Comparison of ENCODE assay signal across 31 mouse cellular contexts in the genomic region with DNA sequence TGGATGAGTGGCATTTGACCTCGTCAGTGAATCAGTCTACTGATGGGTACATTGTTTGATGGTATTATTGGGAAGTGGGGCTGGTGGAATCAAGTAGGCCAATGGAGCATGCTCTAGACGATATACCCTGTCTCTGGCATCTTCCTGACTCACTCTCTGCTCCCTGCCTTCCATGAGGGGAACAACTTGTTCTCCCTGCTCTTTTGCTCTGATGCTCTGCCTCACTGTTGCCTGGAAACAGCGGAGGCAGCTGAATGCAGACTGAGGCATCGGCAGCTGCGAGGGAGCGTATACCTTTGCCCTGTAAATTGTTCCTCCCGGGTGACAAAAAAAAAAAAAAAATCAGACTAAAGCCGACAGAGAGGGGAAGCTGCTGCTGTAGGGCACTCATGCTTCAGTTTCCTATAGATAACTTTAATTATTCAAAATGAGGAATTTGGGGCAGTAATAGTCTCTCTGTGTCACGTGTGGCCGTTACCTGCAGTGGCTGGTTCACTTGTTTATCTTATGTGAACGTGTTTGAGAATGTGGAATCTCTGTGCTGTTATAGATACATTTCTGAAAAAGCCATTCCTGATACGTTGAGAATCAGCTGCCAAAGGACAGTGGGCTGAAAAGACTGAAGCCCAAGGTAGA. TPM values are rescaled to one million over a fixed set of nuclear protein-coding genes. Genes with fewer than 3 reads are reported as not detected.
DNase-seq lines count a peak whose midpoint lies in the region; ATAC-seq and TF ChIP-seq lines count a peak whose summit lies in the region.
"Had no signal": no experiment of that assay in that cellular context is flagged by ENCODE, and none has a peak within 500 bp of the region (broad histone marks: within the 10 kb centered on the region; RNA-seq: fewer than 3 reads in every experiment).

No protein-coding gene starts in this region.

- WGBS in forebrain, postnatal 0 days: 54% methylated on average over 12 of the region's 12 CpGs
- WGBS in forebrain, embryonic 14.5 days: 63% methylated on average over 12 of the region's 12 CpGs
- 42% methylated on average over 12 of the region's 12 CpGs for WGBS in olfactory bulb, adult 2 months

- ATAC-seq in forebrain, postnatal 0 days: peak; percentile 73; the same call in 1 of the 2 replicates
- no peak for ATAC-seq in forebrain, embryonic 14.5 days
- ATAC-seq: intestine, postnatal 0 days; midbrain, embryonic 16.5 days; Patski had no signal

- H3K36me3 ChIP-seq in forebrain, postnatal 0 days (ENCODE audit: insufficient read depth): no peaks in the 10 kb centered on the region
- no peaks in the 10 kb centered on the region for H3K36me3 ChIP-seq in forebrain, embryonic 14.5 days (ENCODE audit: control insufficient read depth, insufficient read depth, low read length)
- H3K36me3 ChIP-seq: forebrain, embryonic 12.5 days; heart, embryonic 10.5 days; heart, embryonic 15.5 days; hindbrain, embryonic 12.5 days; kidney, embryonic 15.5 days; limb, embryonic 12.5 days; liver, embryonic 15.5 days; neural tube, embryonic 12.5 days had no signal

- H3K4me2 ChIP-seq in forebrain, postnatal 0 days (ENCODE audit: low read depth): no peak overlapping the region
- no peak overlapping the region for H3K4me2 ChIP-seq in forebrain, embryonic 14.5 days (ENCODE audit: low read length)
- H3K4me2 ChIP-seq: forebrain, embryonic 12.5 days; heart, embryonic 15.5 days; hindbrain, embryonic 12.5 days; kidney, embryonic 15.5 days; limb, embryonic 12.5 days; liver, embryonic 15.5 days; lung, embryonic 14.5 days; neural tube, embryonic 12.5 days had no signal

- H3K9ac ChIP-seq in forebrain, postnatal 0 days: no peak overlapping the region
- no peak overlapping the region for H3K9ac ChIP-seq in forebrain, embryonic 14.5 days (ENCODE audit: low read length)
- H3K9ac ChIP-seq: forebrain, embryonic 12.5 days; heart, embryonic 15.5 days; hindbrain, embryonic 12.5 days; kidney, embryonic 15.5 days; limb, embryonic 12.5 days; liver, embryonic 15.5 days; lung, embryonic 14.5 days; neural tube, embryonic 12.5 days had no signal

- H3K9me3 ChIP-seq in forebrain, postnatal 0 days (ENCODE audit: low read length): no peaks in the 10 kb centered on the region
- no peaks in the 10 kb centered on the region for H3K9me3 ChIP-seq in forebrain, embryonic 14.5 days (replicated peaks; ENCODE audit: control insufficient read depth, low read length)
- H3K9me3 ChIP-seq: forebrain, embryonic 12.5 days; heart, embryonic 10.5 days; heart, embryonic 15.5 days; hindbrain, embryonic 12.5 days; kidney, embryonic 15.5 days; limb, embryonic 12.5 days; liver, embryonic 15.5 days; neural tube, embryonic 12.5 days had no signal

- DNase-seq in forebrain, postnatal 0 days: peak; percentile 21
- DNase-seq in forebrain, embryonic 14.5 days (ENCODE audit: low spot score): no peak
- peak; percentile 66 for DNase-seq in layer of hippocampus, adult 9-11 months
- DNase-seq in layer of hippocampus, postnatal 14 days (ENCODE audit: low spot score in 2 of 2): no peak
- DNase-seq in right cerebral cortex, adult 2 months (ENCODE audit: low spot score in 2 of 2): peak; percentile 40 to 50
- DNase-seq in right cerebral cortex, postnatal 4 days: no peak
- DNase-seq in kidney, adult 11 months: no peak
- DNase-seq: adrenal gland, postnatal 25 days; cerebellum, adult 2 months; cerebellum, postnatal 14 days; gastrocnemius, postnatal 14 days; heart, postnatal 36 days; kidney, postnatal 25 days; lung, embryonic 14.5 days; lung, postnatal 14 days had no signal

- TF ChIP-seq CTCF in forebrain, postnatal 0 days (IDR thresholded peaks at IDR 0.05; ENCODE audit: low read depth): no peak
- no peak for TF ChIP-seq CTCF in olfactory bulb, adult 2 months (IDR thresholded peaks at IDR 0.05; ENCODE audit: insufficient read depth, low read depth, low read length)

- no peak overlapping the region for H3K4me3 ChIP-seq in forebrain, postnatal 0 days (ENCODE audit: low read depth, low read length)
- no peak overlapping the region for H3K4me3 ChIP-seq in forebrain, embryonic 14.5 days (ENCODE audit: low read depth, low read length)
- H3K4me3 ChIP-seq in olfactory bulb, adult 2 months (ENCODE audit: insufficient read depth, low read depth, low read length): no peak overlapping the region
- H3K4me3 ChIP-seq: forebrain, embryonic 12.5 days; heart, embryonic 10.5 days; heart, embryonic 15.5 days; hindbrain, embryonic 12.5 days; kidney, embryonic 15.5 days; limb, embryonic 12.5 days; liver, embryonic 15.5 days; myocyte; neural tube, embryonic 12.5 days had no signal

- no peak overlapping the region for H3K27ac ChIP-seq in forebrain, postnatal 0 days (ENCODE audit: low read depth, low read length)
- no peak overlapping the region for H3K27ac ChIP-seq in forebrain, embryonic 14.5 days (ENCODE audit: low read depth, low read length)
- H3K27ac ChIP-seq in olfactory bulb, adult 2 months (ENCODE audit: insufficient read depth, low read depth, low read length): peak overlapping the region; percentile 87
- H3K27ac ChIP-seq: forebrain, embryonic 12.5 days; heart, embryonic 10.5 days; heart, embryonic 15.5 days; hindbrain, embryonic 12.5 days; kidney, embryonic 15.5 days; limb, embryonic 12.5 days; liver, embryonic 15.5 days; neural tube, embryonic 12.5 days had no signal

- no peaks in the 10 kb centered on the region for H3K27me3 ChIP-seq in forebrain, postnatal 0 days (ENCODE audit: insufficient read depth, low read length)
- H3K27me3 ChIP-seq in forebrain, embryonic 14.5 days (replicated peaks; ENCODE audit: control insufficient read depth, insufficient read depth, low read length): no peaks in the 10 kb centered on the region
- H3K27me3 ChIP-seq: forebrain, embryonic 12.5 days; heart, embryonic 15.5 days; hindbrain, embryonic 12.5 days; kidney, embryonic 15.5 days; limb, embryonic 12.5 days; neural tube, embryonic 12.5 days; Patski had no signal

- H3K4me1 ChIP-seq in forebrain, postnatal 0 days (ENCODE audit: insufficient read depth): no peaks in the 10 kb centered on the region
- H3K4me1 ChIP-seq in forebrain, embryonic 14.5 days (ENCODE audit: control insufficient read depth, insufficient read depth, low read length): no peaks in the 10 kb centered on the region
- no peaks in the 10 kb centered on the region for H3K4me1 ChIP-seq in olfactory bulb, adult 2 months (ENCODE audit: control insufficient read depth, insufficient read depth, low read length)
- H3K4me1 ChIP-seq: forebrain, embryonic 12.5 days; heart, embryonic 10.5 days; heart, embryonic 15.5 days; hindbrain, embryonic 12.5 days; kidney, embryonic 15.5 days; limb, embryonic 12.5 days; liver, embryonic 15.5 days; neural tube, embryonic 12.5 days had no signal

- no peak for TF ChIP-seq POLR2A in olfactory bulb, adult 2 months (IDR thresholded peaks at IDR 0.05; ENCODE audit: insufficient read depth, low read depth, low read length)

RNA-seq across cellular contexts. Expression of gene Trank1, which starts 9.2 kb away (rescaled TPM):
- total RNA-seq in forebrain, postnatal 0 days (2014; rRNA removed): 61.7 and 92.5 TPM in 2 replicates
- 7.5 and 10.9 TPM in 2 replicates for polyA plus RNA-seq in forebrain, postnatal 0 days (2015; fragmentation: Nextera tagmentation; extraction: Ambion mirVana)
- 5.9 and 8.5 TPM in 2 replicates for polyA plus RNA-seq in forebrain, embryonic 14.5 days (2014; fragmentation: Nextera tagmentation; extraction: Ambion mirVana)
- 100 to 1,000 TPM; 112 to 139 TPM for total RNA-seq in layer of hippocampus, postnatal 14 days (2021)
- polyA plus RNA-seq in olfactory bulb, adult 2 months (2012; ENCODE audit: insufficient read depth, insufficient read length, low replicate concordance, missing spikeins): 43.4 and 47.9 TPM in 2 replicates
- total RNA-seq: granulocyte monocyte progenitor cell, adult 5-6 weeks; heart, postnatal 36 days had no signal
- polyA plus RNA-seq: C2C12; heart, embryonic 15.5 days; liver, adult 2 months; myocyte had no signal

RNA-seq across cellular contexts. Expression of gene Epm2aip1, which starts 30.6 kb away (rescaled TPM):
- 75.9 and 101 TPM in 2 replicates for total RNA-seq in forebrain, postnatal 0 days (2014; rRNA removed)
- polyA plus RNA-seq in forebrain, postnatal 0 days (2015; fragmentation: Nextera tagmentation; extraction: Ambion mirVana): 28.2 and 37.0 TPM in 2 replicates
- 60.5 and 73.7 TPM in 2 replicates for polyA plus RNA-seq in forebrain, embryonic 14.5 days (2014; fragmentation: Nextera tagmentation; extraction: Ambion mirVana)
- 10 to 100 TPM; 78.4 to 80.7 TPM for total RNA-seq in layer of hippocampus, postnatal 14 days (2021)
- polyA plus RNA-seq in olfactory bulb, adult 2 months (2012; ENCODE audit: insufficient read depth, insufficient read length, low replicate concordance, missing spikeins): 80.5 TPM in 1 of 2 replicates, not detected in the other

RNA-seq across cellular contexts. Expression of gene Mlh1, which starts 30.7 kb away (rescaled TPM):
- 23.0 and 23.6 TPM in 2 replicates for total RNA-seq in forebrain, postnatal 0 days (2014; rRNA removed)
- 17.3 and 18.4 TPM in 2 replicates for polyA plus RNA-seq in forebrain, postnatal 0 days (2015; fragmentation: Nextera tagmentation; extraction: Ambion mirVana)
- polyA plus RNA-seq in forebrain, embryonic 14.5 days (2014; fragmentation: Nextera tagmentation; extraction: Ambion mirVana): 30.4 and 37.0 TPM in 2 replicates
- total RNA-seq in layer of hippocampus, postnatal 14 days (2021): 10 to 100 TPM; 19.3 to 21.9 TPM
- polyA plus RNA-seq in olfactory bulb, adult 2 months (2012; ENCODE audit: insufficient read depth, insufficient read length, low replicate concordance, missing spikeins): not detected in 2 replicates

Comparison
In these comparisons a context has a peak if more than half of its experiments do, and no peak if none do; other contexts are left out.
1. DNase-seq: peak in forebrain, postnatal 0 days (single experiment), layer of hippocampus, adult 9-11 months (single experiment) and right cerebral cortex, adult 2 months (2 of 2); none in forebrain, embryonic 14.5 days (single experiment), layer of hippocampus, postnatal 14 days (0 of 2), right cerebral cortex, postnatal 4 days (single experiment) and kidney, adult 11 months (single experiment).
2. RNA of gene Mlh1, which starts 30.7 kb away (polyA plus RNA-seq): 30.4 to 37.0 TPM in forebrain, embryonic 14.5 days and 17.3 to 18.4 TPM in forebrain, postnatal 0 days; not detected in olfactory bulb, adult 2 months; every median in the first group is over 10 times any median in the second.